Mouse (Mus musculus) heart, embryonic 15.5 days (tissue): Measurements from ENCODE around the gene Tnxb. TPM values are rescaled to one million over a fixed set of nuclear protein-coding genes. Genes with fewer than 3 reads are reported as not detected.
"Not testable (repeated sequence)": the region's sequence is repeated elsewhere in the genome, so short reads cannot be mapped to it uniquely, and the experiment has no call there.

Source experiments
- ATAC-seq: fragments of 200-750 bp; cut with Nextera tagmentation; replicated peaks from 2 replicates; pipeline ENCODE4 v1.8.0; 2017; ENCODE audit warnings: low read depth, moderate TSS enrichment; ENCODE audit not compliant: insufficient number of reproducible peaks, insufficient read depth, low FRiP score
- H3K27ac ChIP-seq: fragments of 300-500 bp; sonication (generic); 2 replicates; pipeline ENCODE4 v1.5.1; 2015; ENCODE audit warnings: mild to moderate bottlenecking, inconsistent platforms
- H3K27me3 ChIP-seq: fragments of 300-500 bp; sonication (generic); 2 replicates; pipeline ENCODE4 v1.6.1; 2015; ENCODE audit warnings: inconsistent platforms
- H3K36me3 ChIP-seq: fragments of 300-500 bp; sonication (generic); 2 replicates; pipeline ENCODE4 v1.6.1; 2015; ENCODE audit warnings: mild to moderate bottlenecking, inconsistent platforms
- H3K4me1 ChIP-seq: fragments of 300-500 bp; sonication (generic); replicated peaks from 2 replicates; pipeline ENCODE4 v1.6.1; 2015; ENCODE audit warnings: inconsistent platforms
- H3K4me2 ChIP-seq: fragments of 300-500 bp; sonication (generic); 2 replicates; pipeline ENCODE4 v1.6.1; 2015; ENCODE audit warnings: inconsistent platforms, mild to moderate bottlenecking, moderate library complexity
- H3K4me3 ChIP-seq: fragments of 300-500 bp; sonication (generic); 2 replicates; pipeline ENCODE4 v1.5.1; 2015; ENCODE audit warnings: mild to moderate bottlenecking, inconsistent platforms
- H3K9ac ChIP-seq: fragments of 300-500 bp; sonication (generic); 2 replicates; pipeline ENCODE4 v1.6.1; 2015; ENCODE audit warnings: mild to moderate bottlenecking, inconsistent platforms
- H3K9me3 ChIP-seq: fragments of 300-500 bp; sonication (generic); replicated peaks from 2 replicates; pipeline ENCODE4 v1.6.1; 2016; ENCODE audit warnings: inconsistent platforms
- WGBS: fragments of 180-500 bp; shearing (Covaris S2); methylation state at CpG from one replicate; pipeline ENCODE4 v1.1.7; 2015; ENCODE audit warnings: mixed read lengths; 5-methylcytosine and 5-hydroxymethylcytosine counted together
- polyA plus RNA-seq: library from polyadenylated mRNA; unstranded; fragments of >200 nt; fragmentation: Nextera tagmentation; extraction: Ambion mirVana; gene quantifications from 2 replicates; pipeline ENCODE4 v1.2.1, GENCODE M21; 2015

Gene Tnxb
- polyA plus RNA-seq, 1 experiment from 2014 or later, result 2.3 TPM

DNA sequence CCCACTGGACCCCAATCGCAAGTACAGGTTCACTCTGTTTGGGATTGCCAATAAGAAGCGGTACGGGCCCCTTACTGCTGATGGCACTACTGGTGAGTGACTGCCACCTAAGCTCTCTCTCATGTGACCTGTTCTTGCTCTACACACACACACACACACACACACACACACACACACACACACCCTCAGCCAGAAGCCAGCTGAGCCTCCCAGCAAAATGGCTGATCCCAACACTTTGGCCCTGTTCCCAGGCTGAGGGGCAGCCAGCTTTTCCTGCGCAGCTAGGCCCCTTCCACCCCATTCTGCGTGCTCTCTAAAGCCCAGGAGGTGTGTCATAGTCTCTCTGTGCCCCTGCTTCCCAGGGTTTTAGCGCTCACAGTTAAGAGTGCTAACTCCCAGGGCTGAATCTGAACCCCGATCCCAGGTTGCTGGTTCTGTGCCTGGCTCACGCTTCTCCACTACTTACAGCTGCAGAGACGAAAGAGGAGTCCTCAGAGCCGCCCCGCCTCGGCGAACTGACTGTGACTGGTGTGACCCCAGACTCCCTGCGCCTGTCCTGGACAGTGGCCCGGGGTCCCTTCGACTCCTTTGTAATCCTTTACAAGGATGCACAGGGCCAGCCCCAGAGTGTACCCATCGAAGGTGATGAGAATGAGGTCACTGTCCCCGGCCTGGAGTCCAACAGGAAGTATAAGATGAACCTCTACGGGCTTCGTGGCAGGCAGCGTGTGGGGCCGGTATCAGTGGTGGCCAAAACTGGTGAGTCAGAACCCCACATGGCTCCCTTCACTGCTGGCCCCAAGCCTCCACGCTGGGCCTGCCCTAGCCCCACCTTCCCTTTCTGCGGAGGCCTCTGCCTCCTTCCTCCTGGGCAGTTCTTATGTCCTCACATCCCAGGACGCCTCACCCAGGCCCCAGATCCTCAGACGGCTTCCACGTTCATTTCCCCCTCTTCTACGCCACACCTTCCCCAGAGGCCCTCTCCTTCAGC is 15.1 kb downstream of the Tnxb start:
- H3K27ac ChIP-seq, result peak overlapping the region; percentile 75
- WGBS, result 66% methylated on average over 28 of the region's 28 CpGs
- no peak overlapping the region for H3K4me2 ChIP-seq
- no peaks in the 10 kb centered on the region for H3K36me3 ChIP-seq
- peak; percentile 54 for ATAC-seq
- no peak overlapping the region; the same call in 1 of the 2 replicates for H3K9ac ChIP-seq
- no peaks in the 10 kb centered on the region for H3K9me3 ChIP-seq
- peaks cover 50% of the 10 kb centered on the region for H3K4me1 ChIP-seq
- H3K4me3 ChIP-seq, result no peak overlapping the region
- 0 out of 2 replicates have a peak, but pooled peaks cover 8% of the 10 kb centered on the region for H3K27me3 ChIP-seq

DNA sequence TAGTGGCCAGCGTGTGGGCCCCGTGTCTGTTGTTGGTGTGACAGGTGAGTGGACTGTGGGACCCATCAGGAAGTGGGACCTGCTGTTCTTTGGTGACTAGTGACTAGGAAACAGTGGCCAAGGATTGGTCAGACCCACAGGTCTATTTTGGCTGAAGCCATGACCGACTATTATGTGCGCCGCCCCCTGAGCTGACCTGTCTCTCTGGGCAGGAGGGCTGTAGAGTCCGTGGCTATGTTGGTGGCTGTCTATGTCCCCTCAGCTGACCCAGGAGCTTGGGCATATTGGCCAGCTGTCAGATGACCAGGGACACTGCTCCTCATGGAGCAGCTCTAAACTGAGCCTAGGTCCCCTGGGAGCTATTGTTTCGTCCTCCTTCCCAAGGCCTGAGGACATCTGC is 18.6 kb downstream of the Tnxb start:
- Histone ChIP-seq H3K27me3 (no peaks in the 10 kb centered on the region), H3K9me3 (no peaks in the 10 kb centered on the region), H3K4me2 (no peak overlapping the region), H3K36me3 (no peaks in the 10 kb centered on the region), H3K4me1 (peaks cover 26% of the 10 kb centered on the region), H3K9ac (no peak overlapping the region), H3K27ac (no peak overlapping the region), H3K4me3 (no peak overlapping the region)
- WGBS, result 83% methylated on average over 7 of the region's 7 CpGs
- ATAC-seq, result no peak

DNA sequence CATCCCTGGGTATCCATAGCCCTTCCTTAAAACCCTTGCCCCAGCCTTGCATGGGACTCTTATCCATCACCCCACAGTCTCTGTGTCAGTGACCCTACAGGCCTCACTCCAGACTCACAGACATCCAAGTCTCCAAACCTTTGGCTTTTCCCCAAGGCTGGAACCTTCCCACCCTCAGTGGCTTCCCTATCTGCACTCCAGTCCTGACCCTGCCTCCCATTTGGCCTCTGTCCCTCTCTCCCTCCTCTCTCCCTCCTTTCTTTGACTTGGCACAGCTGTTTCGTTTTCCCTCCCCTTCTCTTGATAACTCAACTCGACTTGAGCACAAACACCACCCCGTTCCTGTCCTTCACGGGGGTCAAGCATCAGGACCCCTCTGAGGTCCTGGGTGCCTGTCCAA is 20.1 kb downstream of the Tnxb start:
- no peak overlapping the region for H3K27ac ChIP-seq
- ATAC-seq, result no peak

DNA sequence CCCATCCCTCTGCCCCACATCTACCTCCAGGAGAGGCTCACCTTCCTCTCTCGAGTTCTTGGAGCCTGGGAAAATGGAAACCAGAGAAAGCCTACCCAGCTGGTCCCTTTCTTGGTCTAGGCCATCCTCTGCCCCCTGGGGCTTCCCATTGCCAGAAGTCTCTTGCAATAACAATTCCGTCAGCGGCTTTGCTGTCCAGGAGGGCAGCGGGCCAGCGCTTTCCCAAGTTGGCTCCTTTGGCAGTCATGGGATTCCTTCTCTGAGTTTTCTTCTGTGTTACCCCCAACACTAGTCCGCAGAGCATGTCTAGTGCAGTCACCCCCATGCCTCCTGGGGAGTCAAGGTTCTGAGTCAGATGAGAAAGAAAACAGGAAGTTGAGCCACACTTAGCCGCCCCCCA is 22.6 kb downstream of the Tnxb start:
- 0 out of 2 replicates have a peak overlapping the region, but pooled peaks have one; percentile 5 for H3K27ac ChIP-seq

More for the DNA sequence above, 20.1 kb downstream of the Tnxb start:
- H3K4me3 ChIP-seq, result no peak overlapping the region
- H3K9me3 ChIP-seq, result no peaks in the 10 kb centered on the region
- 0 out of 2 replicates have a peak, but pooled peaks cover 2% of the 10 kb centered on the region for H3K27me3 ChIP-seq
- no peak overlapping the region for H3K9ac ChIP-seq
- H3K4me1 ChIP-seq, result peaks cover 10% of the 10 kb centered on the region
- no peaks in the 10 kb centered on the region for H3K36me3 ChIP-seq
- 47% methylated on average over 4 of the region's 4 CpGs for WGBS
- no peak overlapping the region for H3K4me2 ChIP-seq

DNA sequence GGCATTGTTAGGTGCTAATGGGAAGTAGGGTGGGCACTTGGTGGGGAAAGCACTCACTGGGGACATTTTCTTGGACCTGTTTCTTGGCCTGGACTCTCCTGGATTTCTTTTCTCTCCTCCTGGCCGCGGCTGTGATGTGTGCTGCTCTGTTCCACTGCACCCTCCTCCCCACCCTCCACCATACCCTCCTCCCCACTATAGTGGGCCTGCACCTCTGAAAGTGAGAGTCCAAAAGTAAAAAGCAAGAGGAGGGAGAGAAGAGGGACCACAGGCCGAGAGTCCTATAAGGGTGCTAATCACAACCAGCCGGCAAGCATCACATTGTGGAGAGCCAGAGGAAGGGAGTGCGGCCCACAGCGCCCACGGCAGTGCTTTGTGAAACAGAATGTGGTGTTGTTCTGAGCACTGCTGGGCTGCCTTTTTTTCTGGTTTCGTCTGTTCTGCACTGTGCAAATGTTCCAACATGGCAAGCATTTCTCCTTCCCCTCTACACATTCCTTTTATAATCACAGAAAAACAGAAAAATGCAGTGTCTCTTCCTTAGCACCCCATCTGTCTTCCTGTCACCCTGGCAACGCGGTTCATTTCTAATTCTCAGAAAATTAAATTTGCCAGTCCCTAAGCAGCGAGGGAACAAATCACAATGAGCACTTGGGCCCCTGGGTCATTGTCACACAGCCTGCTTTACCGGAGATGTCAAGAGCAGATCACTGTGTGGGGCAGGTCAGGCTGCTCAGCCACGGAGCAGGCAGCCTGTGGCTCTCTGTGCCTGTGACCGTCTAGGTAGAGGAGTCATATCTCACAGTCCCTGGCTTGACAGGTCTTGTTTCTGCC is 29.5 kb downstream of the Tnxb start:
- H3K27ac ChIP-seq, result no peak overlapping the region
- no peak overlapping the region for H3K4me2 ChIP-seq
- H3K9ac ChIP-seq, result no peak overlapping the region
- no peaks in the 10 kb centered on the region for H3K9me3 ChIP-seq
- ATAC-seq, result no peak
- no peaks in the 10 kb centered on the region for H3K4me1 ChIP-seq
- H3K4me3 ChIP-seq, result no peak overlapping the region
- H3K36me3 ChIP-seq, result no peaks in the 10 kb centered on the region
- WGBS, result 48% methylated on average over 14 of the region's 14 CpGs
- 0 out of 2 replicates have a peak, but pooled peaks cover 2% of the 10 kb centered on the region for H3K27me3 ChIP-seq

More for the DNA sequence above, 22.6 kb downstream of the Tnxb start:
- no peaks in the 10 kb centered on the region for H3K36me3 ChIP-seq
- H3K9me3 ChIP-seq, result no peaks in the 10 kb centered on the region
- H3K27me3 ChIP-seq, result 0 out of 2 replicates have a peak, but pooled peaks cover 2% of the 10 kb centered on the region
- peaks cover 2% of the 10 kb centered on the region; the same call in 1 of the 2 replicates for H3K4me1 ChIP-seq
- ATAC-seq, result no peak
- H3K4me3 ChIP-seq, result no peak overlapping the region
- 56% methylated on average over 7 of the region's 7 CpGs for WGBS
- H3K4me2 ChIP-seq, result no peak overlapping the region
- no peak overlapping the region for H3K9ac ChIP-seq

DNA sequence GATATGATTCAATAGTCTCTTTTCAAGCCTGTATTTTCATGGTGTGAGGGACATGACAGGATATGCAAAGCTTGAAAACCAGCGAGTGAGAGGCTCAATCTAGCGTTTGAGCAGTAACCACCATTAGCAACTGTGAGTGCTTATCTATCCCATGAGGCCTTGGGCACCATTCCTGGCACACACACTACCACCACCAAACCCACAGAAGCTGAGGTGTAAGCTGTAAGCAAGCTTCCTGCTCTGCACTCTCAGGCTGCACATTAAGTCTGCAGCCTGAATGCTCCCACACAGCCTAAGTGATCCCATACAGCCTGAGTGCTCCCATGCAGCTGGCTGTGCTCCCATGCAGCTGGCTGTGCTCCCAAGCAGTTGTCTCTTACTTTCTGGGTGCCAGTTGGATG is 30.3 kb downstream of the Tnxb start:
- WGBS, result 29% methylated on average over 2 of the region's 2 CpGs

DNA sequence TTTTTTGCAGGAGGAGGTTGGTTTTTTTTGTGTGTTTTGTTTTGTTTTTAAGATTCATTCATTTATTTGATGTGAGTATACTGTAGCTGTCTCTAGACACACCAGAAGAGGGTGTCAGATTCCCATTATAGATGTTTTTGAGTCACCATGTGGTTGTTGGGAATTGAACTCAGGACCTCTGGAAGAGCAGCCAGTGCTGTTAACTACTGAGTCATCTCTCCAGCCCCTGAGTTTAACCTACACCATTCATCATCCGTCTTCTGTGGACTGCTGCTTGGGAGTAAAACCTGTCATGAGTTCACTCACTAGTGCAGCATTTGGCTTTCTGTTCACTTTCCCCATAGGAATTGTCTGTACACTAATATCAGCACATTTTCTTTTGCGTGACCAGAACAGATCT is 36.1 kb downstream of the Tnxb start:
- 72% methylated on average over 2 of the region's 2 CpGs for WGBS
- ATAC-seq, H3K4me3 ChIP-seq, H3K27ac ChIP-seq, H3K27me3 ChIP-seq, H3K9ac ChIP-seq, H3K4me2 ChIP-seq, H3K36me3 ChIP-seq, H3K4me1 ChIP-seq, H3K9me3 ChIP-seq: not testable (repeated sequence)

More for the DNA sequence above, 30.3 kb downstream of the Tnxb start:
- no peaks in the 10 kb centered on the region for H3K4me1 ChIP-seq
- ATAC-seq, result no peak
- H3K9me3 ChIP-seq, result no peaks in the 10 kb centered on the region
- no peak overlapping the region for H3K27ac ChIP-seq
- H3K4me2 ChIP-seq, result no peak overlapping the region
- no peaks in the 10 kb centered on the region for H3K27me3 ChIP-seq
- H3K9ac ChIP-seq, result no peak overlapping the region
- no peak overlapping the region for H3K4me3 ChIP-seq
- no peaks in the 10 kb centered on the region for H3K36me3 ChIP-seq

DNA sequence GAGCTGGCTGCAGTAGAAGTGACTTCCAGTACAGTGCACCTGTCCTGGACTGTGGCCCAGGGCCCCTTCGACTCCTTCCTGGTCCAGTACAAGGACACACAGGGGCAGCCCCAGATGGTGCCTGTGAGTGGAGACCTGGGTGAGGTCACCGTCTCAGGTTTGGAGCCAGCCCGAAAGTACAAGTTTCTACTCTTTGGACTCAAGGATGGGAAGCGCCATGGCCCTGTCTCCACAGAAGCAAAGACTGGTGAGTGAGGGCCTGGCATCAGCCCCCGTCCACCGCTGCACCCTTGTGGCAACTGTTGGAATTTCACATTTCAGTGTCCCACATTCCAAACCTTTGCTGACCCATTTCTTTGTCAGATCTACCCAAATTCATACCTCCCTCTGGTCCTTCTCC is 42.6 kb downstream of the Tnxb start:
- no peak overlapping the region for H3K4me3 ChIP-seq
- no peak overlapping the region for H3K4me2 ChIP-seq
- H3K9ac ChIP-seq, result no peak overlapping the region
- WGBS, result 38% methylated on average over 6 of the region's 6 CpGs
- no peak overlapping the region for H3K27ac ChIP-seq
- H3K36me3 ChIP-seq, result no peaks in the 10 kb centered on the region
- no peaks in the 10 kb centered on the region for H3K4me1 ChIP-seq
- peaks cover 7% of the 10 kb centered on the region; the same call in 1 of the 2 replicates for H3K27me3 ChIP-seq
- no peak for ATAC-seq
- H3K9me3 ChIP-seq, result no peaks in the 10 kb centered on the region

DNA sequence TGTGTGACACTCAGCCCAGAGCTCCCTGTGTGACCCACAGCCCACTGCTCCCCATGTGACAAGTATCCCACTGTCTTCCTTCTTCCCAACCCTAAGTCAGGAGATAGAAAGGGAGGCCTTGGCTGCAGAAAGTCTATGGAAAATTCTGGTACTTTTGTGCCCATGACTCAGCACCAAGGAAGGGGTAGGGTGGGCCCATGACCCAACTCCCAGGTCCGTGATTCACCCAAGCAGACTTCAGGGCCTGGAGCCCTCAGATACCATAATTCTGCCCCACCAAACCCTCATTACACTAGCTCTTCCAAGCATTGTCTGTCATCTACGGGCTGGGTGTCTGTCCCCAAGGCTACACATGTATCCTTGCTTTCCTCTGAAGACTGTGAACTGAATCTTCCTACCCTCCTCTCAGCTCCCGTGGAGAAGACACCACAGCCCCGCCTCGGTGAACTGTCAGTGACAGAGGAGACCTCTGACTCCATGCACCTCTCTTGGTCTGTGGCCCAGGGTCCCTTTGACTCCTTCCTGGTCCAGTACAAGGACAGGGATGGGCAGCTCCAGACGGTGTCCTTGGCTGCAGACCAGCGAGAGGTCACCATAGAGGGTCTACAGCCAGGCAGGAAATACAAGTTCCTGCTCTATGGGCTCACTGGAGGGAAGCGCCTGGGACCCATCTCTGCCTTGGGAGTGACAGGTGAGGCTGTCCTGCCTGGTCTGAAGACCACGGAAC is 44.0 kb downstream of the Tnxb start:
- not testable (repeated sequence) for H3K4me1 ChIP-seq, H3K4me2 ChIP-seq, H3K27ac ChIP-seq, ATAC-seq, H3K9me3 ChIP-seq, H3K9ac ChIP-seq, H3K4me3 ChIP-seq, H3K36me3 ChIP-seq, H3K27me3 ChIP-seq
- 63% methylated on average over 9 of the region's 9 CpGs for whole genome bisulfite sequencing

DNA sequence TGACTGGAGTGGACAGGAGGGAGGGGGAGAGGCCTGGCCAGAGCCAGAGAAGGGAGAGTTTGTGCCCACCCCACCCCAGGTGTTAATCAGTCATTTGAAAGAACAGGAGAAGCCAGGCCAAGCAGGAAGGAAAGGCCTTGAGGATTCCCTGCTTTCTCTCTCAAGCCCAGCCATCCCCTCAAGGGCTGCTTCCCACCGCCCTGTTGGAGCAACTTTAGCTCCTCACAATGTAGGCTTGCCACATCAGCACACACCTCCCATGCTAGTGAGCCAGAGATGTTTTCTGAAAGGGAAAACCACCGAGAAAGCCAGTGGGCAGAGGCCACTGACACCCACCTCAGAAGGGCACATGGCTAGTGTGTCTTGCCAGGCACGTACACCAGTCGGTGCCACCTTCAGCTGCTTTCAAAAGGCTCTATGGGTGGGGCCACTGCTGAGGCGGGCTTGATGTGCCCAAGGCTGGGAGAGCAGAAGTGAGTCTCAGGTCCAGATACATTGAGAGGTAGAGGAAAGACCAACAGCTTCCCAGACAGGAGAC is 44.6 kb downstream of the Tnxb start:
- H3K27ac ChIP-seq, H3K9ac ChIP-seq, H3K36me3 ChIP-seq, H3K4me3 ChIP-seq, H3K4me2 ChIP-seq, H3K9me3 ChIP-seq, H3K4me1 ChIP-seq, ATAC-seq, H3K27me3 ChIP-seq: not testable (repeated sequence)
- 58% methylated on average over 5 of the region's 5 CpGs for WGBS
